Mouse (Mus musculus): ENCODE measurements around the gene Hirip3.

GRCm38 (mm10) chr7:126877239-126877638 lies 15.5 kb downstream of the Hirip3 start:
- TF ChIP-seq GATA1 (IDR thresholded peaks at IDR 0.05; ENCODE audit: low read length) (no peak), TAL1 (IDR thresholded peaks at IDR 0.05; ENCODE audit: low read length) (no peak)

Data from erythroblast, embryonic 14.5 days (primary cell).